ENCODE assay signal across 13 mouse cellular contexts in the genomic region with DNA sequence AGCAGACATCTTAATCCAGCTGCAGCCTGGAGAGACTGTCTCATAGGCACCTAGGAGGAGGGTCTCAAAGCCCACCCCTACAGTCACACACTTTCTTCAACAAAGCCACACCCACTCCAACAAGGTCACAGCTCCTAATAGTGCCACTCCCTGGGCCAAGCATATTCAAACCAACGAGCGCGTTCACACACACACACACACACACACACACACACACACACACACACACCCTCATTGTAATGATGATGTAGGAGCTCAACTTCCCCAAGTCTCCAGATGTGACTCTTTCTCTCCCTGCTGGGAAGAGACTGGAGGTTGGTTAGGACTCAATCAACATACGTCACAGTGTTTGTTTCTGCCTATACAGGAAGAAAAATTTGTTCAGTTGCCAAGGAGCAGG.
"Had no signal": no experiment of that assay in that cellular context is flagged by ENCODE, and none has a peak within 500 bp of the region (broad histone marks: within the 10 kb centered on the region; RNA-seq: fewer than 3 reads in every experiment).

No protein-coding gene starts in this region.

- H3K9me3 ChIP-seq: limb, embryonic 12.5 days; liver, embryonic 13.5 days; megakaryocyte, embryonic 14.5 days had no signal

- DNase-seq: kidney, postnatal 36 days; liver; liver, embryonic 13.5 days; liver, postnatal 0 days; right cerebral cortex, adult 18-20 months; right cerebral cortex, postnatal 25 days; thymus, postnatal 4 days had no signal

- H3K27ac ChIP-seq: kidney, postnatal 0 days; limb, embryonic 12.5 days; liver, embryonic 13.5 days; macrophage had no signal

- H3K36me3 ChIP-seq: limb, embryonic 12.5 days; liver, embryonic 13.5 days had no signal

- ATAC-seq: liver, postnatal 0 days; midbrain, embryonic 16.5 days had no signal

- H3K27me3 ChIP-seq: limb, embryonic 12.5 days; liver, embryonic 13.5 days had no signal

- H3K4me3 ChIP-seq: limb, embryonic 12.5 days; liver, embryonic 13.5 days; megakaryocyte, embryonic 14.5 days had no signal

- H3K4me1 ChIP-seq: limb, embryonic 12.5 days; liver, embryonic 13.5 days; megakaryocyte, embryonic 14.5 days had no signal

- H3K4me2 ChIP-seq: limb, embryonic 12.5 days; liver, embryonic 13.5 days; midbrain, embryonic 11.5 days had no signal

- H3K9ac ChIP-seq: limb, embryonic 12.5 days; liver, embryonic 13.5 days; liver, postnatal 0 days had no signal
